Mouse (Mus musculus): Measurements from ENCODE around the gene Frmpd4. TPM values are rescaled to one million over a fixed set of nuclear protein-coding genes. Genes with fewer than 3 reads are reported as not detected.

The Frmpd4 gene
- 0.05 TPM in 1 of 2 replicates, not detected in the other for polyA plus RNA-seq (2016; fragmentation: Nextera tagmentation; extraction: Ambion mirVana)

- WGBS: 76% methylated on average over 5 of the region's 5 CpGs
Measured at GRCm38 (mm10) chrX:168577131-168577530, at the start of gene Frmpd4. Frmpd4 (minus strand) TSS chrX:168577231.

GRCm38 (mm10) chrX:168595193-168595592, 18.2 kb upstream of the Frmpd4 start:
- no peaks in the 10 kb centered on the region for H3K4me1 ChIP-seq
- DNase-seq (ENCODE audit: low spot score): no peak
- no peaks in the 10 kb centered on the region for H3K27me3 ChIP-seq (ENCODE audit: insufficient read depth, poor library complexity, severe bottlenecking)
- no peaks in the 10 kb centered on the region for H3K36me3 ChIP-seq
- WGBS: 72% methylated on average over 5 of the region's 5 CpGs
- no peaks in the 10 kb centered on the region for H3K9me3 ChIP-seq
- no peak overlapping the region for H3K27ac ChIP-seq
- H3K4me3 ChIP-seq: no peak overlapping the region

More at GRCm38 (mm10) chrX:168577131-168577530, at the start of gene Frmpd4:
- DNase-seq (ENCODE audit: low spot score): no peak
- Histone ChIP-seq H3K27ac (no peak within 1 kb of the TSS), H3K4me1 (no peaks in the 10 kb centered on the region), H3K36me3 (no peaks in the 10 kb centered on the region), H3K27me3 (ENCODE audit: insufficient read depth, poor library complexity, severe bottlenecking) (peaks cover 4% of the 10 kb centered on the region), H3K4me3 (no peak within 1 kb of the TSS), H3K9me3 (no peaks in the 10 kb centered on the region)

- Histone ChIP-seq H3K9me3 (no peaks in the 10 kb centered on the region), H3K4me1 (no peaks in the 10 kb centered on the region), H3K27me3 (ENCODE audit: insufficient read depth, poor library complexity, severe bottlenecking) (no peaks in the 10 kb centered on the region; the same call in 1 of the 2 replicates), H3K4me3 (no peak overlapping the region), H3K36me3 (no peaks in the 10 kb centered on the region), H3K27ac (no peak overlapping the region)
- DNase-seq (ENCODE audit: low spot score): no peak
- WGBS: 53% methylated on average over 1 of the region's 1 CpGs
Measured at GRCm38 (mm10) chrX:168584303-168584702, 7.3 kb upstream of the Frmpd4 start.

GRCm38 (mm10) chrX:168571808-168572207, 5.2 kb downstream of the Frmpd4 start:
- H3K27me3 ChIP-seq (ENCODE audit: insufficient read depth, poor library complexity, severe bottlenecking): peaks cover 4% of the 10 kb centered on the region
- no peaks in the 10 kb centered on the region for H3K9me3 ChIP-seq
- no peak for DNase-seq (ENCODE audit: low spot score)
- no peak overlapping the region for H3K27ac ChIP-seq
- no peaks in the 10 kb centered on the region for H3K36me3 ChIP-seq
- 54% methylated on average over 4 of the region's 4 CpGs for WGBS
- H3K4me3 ChIP-seq: no peak overlapping the region
- H3K4me1 ChIP-seq: no peaks in the 10 kb centered on the region

GRCm38 (mm10) chrX:168569231-168569630, 7.8 kb downstream of the Frmpd4 start:
- peaks cover 1% of the 10 kb centered on the region for H3K27me3 ChIP-seq (ENCODE audit: insufficient read depth, poor library complexity, severe bottlenecking)
- H3K36me3 ChIP-seq: no peaks in the 10 kb centered on the region
- H3K4me1 ChIP-seq: no peaks in the 10 kb centered on the region
- no peak overlapping the region for H3K27ac ChIP-seq
- no peak for DNase-seq (ENCODE audit: low spot score)
- 74% methylated on average over 5 of the region's 5 CpGs for WGBS
- no peaks in the 10 kb centered on the region for H3K9me3 ChIP-seq
- no peak overlapping the region for H3K4me3 ChIP-seq

- Histone ChIP-seq H3K9me3 (no peaks in the 10 kb centered on the region), H3K27me3 (ENCODE audit: insufficient read depth, poor library complexity, severe bottlenecking) (no peaks in the 10 kb centered on the region), H3K4me1 (no peaks in the 10 kb centered on the region), H3K36me3 (no peaks in the 10 kb centered on the region), H3K4me3 (no peak overlapping the region), H3K27ac (no peak overlapping the region)
- DNase-seq (ENCODE audit: low spot score): no peak
- 57% methylated on average over 1 of the region's 1 CpGs for WGBS
Measured at GRCm38 (mm10) chrX:168505254-168505653, 71.8 kb downstream of the Frmpd4 start.

- Histone ChIP-seq H3K27me3 (ENCODE audit: insufficient read depth, poor library complexity, severe bottlenecking) (no peaks in the 10 kb centered on the region; the same call in 1 of the 2 replicates), H3K9me3 (no peaks in the 10 kb centered on the region), H3K4me3 (no peak overlapping the region), H3K27ac (no peak overlapping the region), H3K36me3 (no peaks in the 10 kb centered on the region), H3K4me1 (no peaks in the 10 kb centered on the region)
- DNase-seq (ENCODE audit: low spot score): no peak
- WGBS: 62% methylated on average over 2 of the region's 2 CpGs
Measured at GRCm38 (mm10) chrX:168455233-168455632, 121.8 kb downstream of the Frmpd4 start.

- Histone ChIP-seq H3K27ac (no peak overlapping the region), H3K4me1 (no peaks in the 10 kb centered on the region), H3K36me3 (no peaks in the 10 kb centered on the region), H3K9me3 (no peaks in the 10 kb centered on the region), H3K4me3 (no peak overlapping the region), H3K27me3 (ENCODE audit: insufficient read depth, poor library complexity, severe bottlenecking) (no peaks in the 10 kb centered on the region)
- no peak for DNase-seq (ENCODE audit: low spot score)
- WGBS: 80% methylated on average over 1 of the region's 1 CpGs
Measured at GRCm38 (mm10) chrX:168431206-168431605, 145.8 kb downstream of the Frmpd4 start.

GRCm38 (mm10) chrX:168429814-168430213, 147.2 kb downstream of the Frmpd4 start:
- Histone ChIP-seq H3K36me3 (no peaks in the 10 kb centered on the region), H3K4me1 (no peaks in the 10 kb centered on the region), H3K27me3 (ENCODE audit: insufficient read depth, poor library complexity, severe bottlenecking) (no peaks in the 10 kb centered on the region), H3K9me3 (no peaks in the 10 kb centered on the region), H3K4me3 (no peak overlapping the region), H3K27ac (no peak overlapping the region)
- DNase-seq (ENCODE audit: low spot score): no peak
- WGBS: 85% methylated on average over 4 of the region's 4 CpGs

GRCm38 (mm10) chrX:168415403-168415802, 161.6 kb downstream of the Frmpd4 start:
- no peaks in the 10 kb centered on the region for H3K27me3 ChIP-seq (ENCODE audit: insufficient read depth, poor library complexity, severe bottlenecking)
- no peak overlapping the region for H3K4me3 ChIP-seq
- no peaks in the 10 kb centered on the region for H3K9me3 ChIP-seq
- H3K36me3 ChIP-seq: no peaks in the 10 kb centered on the region
- no peak for DNase-seq (ENCODE audit: low spot score)
- H3K4me1 ChIP-seq: no peaks in the 10 kb centered on the region
- no peak overlapping the region for H3K27ac ChIP-seq
- WGBS: 28% methylated on average over 3 of the region's 3 CpGs

- H3K9me3 ChIP-seq: no peaks in the 10 kb centered on the region
- H3K4me1 ChIP-seq: no peaks in the 10 kb centered on the region
- WGBS: 83% methylated on average over 2 of the region's 2 CpGs
- no peaks in the 10 kb centered on the region for H3K27me3 ChIP-seq (ENCODE audit: insufficient read depth, poor library complexity, severe bottlenecking)
- H3K4me3 ChIP-seq: no peak overlapping the region
- no peak overlapping the region for H3K27ac ChIP-seq
- no peaks in the 10 kb centered on the region for H3K36me3 ChIP-seq
- DNase-seq (ENCODE audit: low spot score): no peak
Measured at GRCm38 (mm10) chrX:168403512-168403911, 173.5 kb downstream of the Frmpd4 start.

GRCm38 (mm10) chrX:168350431-168350830, 226.6 kb downstream of the Frmpd4 start:
- Histone ChIP-seq H3K27me3 (ENCODE audit: insufficient read depth, poor library complexity, severe bottlenecking) (no peaks in the 10 kb centered on the region), H3K4me3 (no peak overlapping the region), H3K36me3 (no peaks in the 10 kb centered on the region), H3K4me1 (no peaks in the 10 kb centered on the region), H3K27ac (no peak overlapping the region), H3K9me3 (no peaks in the 10 kb centered on the region)
- DNase-seq (ENCODE audit: low spot score): no peak
- 87% methylated on average over 2 of the region's 2 CpGs for whole genome bisulfite sequencing

- WGBS: 69% methylated on average over 5 of the region's 5 CpGs
- Histone ChIP-seq H3K4me1 (no peaks in the 10 kb centered on the region), H3K9me3 (no peaks in the 10 kb centered on the region), H3K27ac (no peak overlapping the region), H3K36me3 (no peaks in the 10 kb centered on the region), H3K4me3 (no peak overlapping the region), H3K27me3 (ENCODE audit: insufficient read depth, poor library complexity, severe bottlenecking) (no peaks in the 10 kb centered on the region)
- no peak for DNase-seq (ENCODE audit: low spot score)
Measured at GRCm38 (mm10) chrX:168349320-168350225, 227.5 kb downstream of the Frmpd4 start.
